Mouse (Mus musculus): ENCODE data around the gene Ngfr. TPM values are rescaled to one million over a fixed set of nuclear protein-coding genes. Genes with fewer than 3 reads are reported as not detected.
"Not testable (repeated sequence)": the region's sequence is repeated elsewhere in the genome, so short reads cannot be mapped to it uniquely, and the experiment has no call there.

Gene Ngfr
- polyA plus RNA-seq, 1 experiment from 2014 or later = 14.6 TPM

DNA sequence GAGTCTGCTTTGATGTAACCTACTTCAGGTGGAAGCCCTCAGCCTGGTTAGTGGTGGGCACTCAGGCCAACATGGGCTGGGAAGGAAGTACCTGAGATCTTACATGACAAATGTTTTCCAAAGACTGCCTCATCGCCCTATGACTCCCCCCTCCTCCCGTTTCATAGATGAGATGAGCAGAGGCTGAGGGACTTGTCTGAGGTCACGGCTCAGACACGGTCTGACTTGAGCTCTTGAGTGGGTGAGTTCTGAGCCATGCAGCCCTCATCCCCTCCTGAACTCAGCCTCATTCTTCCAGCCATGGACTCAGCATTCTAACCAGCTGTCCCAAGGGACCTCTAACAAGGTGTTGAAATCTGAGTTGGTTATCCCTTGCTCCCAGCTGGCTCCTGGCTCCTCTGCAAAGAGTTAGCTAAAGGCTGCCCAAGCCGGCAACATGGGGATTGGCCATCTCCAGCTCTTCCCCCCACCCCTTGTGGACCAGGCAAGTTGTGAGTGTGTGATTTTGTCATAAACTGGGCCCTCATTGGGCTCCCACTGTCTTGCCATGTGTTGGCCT, 32.4 kb upstream of the Ngfr start:
- Histone ChIP-seq H3K9ac (ENCODE audit: low read length) (no peak overlapping the region), H3K27me3 (ENCODE audit: control insufficient read depth, insufficient read depth, low read length) (no peaks in the 10 kb centered on the region), H3K27ac (ENCODE audit: low read depth, low read length) (no peak overlapping the region), H3K36me3 (ENCODE audit: control insufficient read depth, insufficient read depth, low read length) (no peaks in the 10 kb centered on the region), H3K9me3 (ENCODE audit: control insufficient read depth, low read length) (no peaks in the 10 kb centered on the region), H3K4me2 (no peak overlapping the region), H3K4me1 (ENCODE audit: control insufficient read depth, insufficient read depth, low read length) (no peaks in the 10 kb centered on the region), H3K4me3 (ENCODE audit: low read depth, low read length) (no peak overlapping the region)
- DNase-seq (ENCODE audit: low spot score, missing footprints) (no peak), ATAC-seq (ENCODE audit: low FRiP score) (no peak)
- WGBS = 82% methylated on average over 5 of the region's 5 CpGs

DNA sequence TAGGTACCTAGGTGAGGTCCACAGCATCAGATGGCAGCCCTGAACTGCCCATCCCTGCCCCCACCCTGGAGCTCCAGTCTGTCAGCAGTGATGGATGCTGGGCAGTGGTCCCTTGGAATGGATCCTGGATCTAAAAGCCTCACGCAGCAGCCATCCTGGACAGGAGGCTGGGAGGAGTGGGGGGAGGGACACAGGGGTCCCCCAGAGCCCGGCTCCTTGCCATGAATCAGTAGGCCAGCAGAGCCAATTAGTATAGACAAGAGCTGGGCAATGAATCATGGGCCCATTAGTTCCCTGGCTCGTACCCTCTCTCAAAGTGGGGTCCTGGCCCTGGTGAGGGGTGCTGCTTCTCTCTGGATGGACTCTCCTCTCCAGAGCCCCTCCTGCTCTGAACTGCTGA, 31.5 kb upstream of the Ngfr start:
- ATAC-seq (ENCODE audit: low FRiP score) (no peak), DNase-seq (ENCODE audit: low spot score, missing footprints) (no peak)
- Histone ChIP-seq H3K36me3 (ENCODE audit: control insufficient read depth, insufficient read depth, low read length) (no peaks in the 10 kb centered on the region), H3K4me2 (no peak overlapping the region), H3K27me3 (ENCODE audit: control insufficient read depth, insufficient read depth, low read length) (no peaks in the 10 kb centered on the region), H3K27ac (ENCODE audit: low read depth, low read length) (no peak overlapping the region), H3K9me3 (ENCODE audit: control insufficient read depth, low read length) (no peaks in the 10 kb centered on the region), H3K4me3 (ENCODE audit: low read depth, low read length) (no peak overlapping the region), H3K4me1 (ENCODE audit: control insufficient read depth, insufficient read depth, low read length) (no peaks in the 10 kb centered on the region), H3K9ac (ENCODE audit: low read length) (no peak overlapping the region)
- 84% methylated on average over 3 of the region's 3 CpGs for WGBS

- no peak for ATAC-seq (ENCODE audit: low FRiP score)
- H3K4me1 ChIP-seq (ENCODE audit: control insufficient read depth, insufficient read depth, low read length) = no peaks in the 10 kb centered on the region
Measured at GRCm38 (mm10) chr11:95617785-95618465, 30.4 kb upstream of the Ngfr start.

DNA sequence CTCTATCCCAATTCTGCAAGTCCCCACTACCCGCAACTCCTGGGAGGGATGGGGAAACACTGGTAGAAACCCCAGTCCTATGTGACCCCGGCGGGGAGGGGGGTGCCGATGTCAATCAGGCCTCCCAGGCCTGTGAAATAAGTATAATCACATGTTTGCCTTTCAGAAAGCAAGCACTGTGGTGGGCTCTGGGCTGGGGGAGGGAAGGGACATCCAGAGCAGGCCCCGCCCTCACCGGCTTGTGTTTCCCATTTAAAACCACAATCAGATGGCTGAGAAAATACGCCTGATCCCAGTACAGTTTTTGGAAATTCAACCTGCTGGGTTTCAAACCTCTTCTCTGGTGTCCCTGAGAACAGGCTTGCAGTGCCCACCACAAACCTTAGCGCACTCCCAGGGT, 27.2 kb upstream of the Ngfr start:
- Histone ChIP-seq H3K27ac (ENCODE audit: low read depth, low read length) (no peak overlapping the region), H3K9ac (ENCODE audit: low read length) (no peak overlapping the region), H3K4me3 (ENCODE audit: low read depth, low read length) (no peak overlapping the region), H3K4me1 (ENCODE audit: control insufficient read depth, insufficient read depth, low read length) (no peaks in the 10 kb centered on the region), H3K9me3 (ENCODE audit: control insufficient read depth, low read length) (no peaks in the 10 kb centered on the region), H3K4me2 (no peak overlapping the region), H3K36me3 (ENCODE audit: control insufficient read depth, insufficient read depth, low read length) (no peaks in the 10 kb centered on the region), H3K27me3 (ENCODE audit: control insufficient read depth, insufficient read depth, low read length) (no peaks in the 10 kb centered on the region; the same call in 1 of the 2 replicates)
- WGBS = 86% methylated on average over 8 of the region's 8 CpGs
- ATAC-seq (ENCODE audit: low FRiP score) (no peak), DNase-seq (ENCODE audit: low spot score, missing footprints) (no peak)

More at GRCm38 (mm10) chr11:95617785-95618465, 30.4 kb upstream of the Ngfr start:
- Histone ChIP-seq H3K4me3 (ENCODE audit: low read depth, low read length) (no peak overlapping the region), H3K4me2 (no peak overlapping the region), H3K27me3 (ENCODE audit: control insufficient read depth, insufficient read depth, low read length) (no peaks in the 10 kb centered on the region), H3K9ac (ENCODE audit: low read length) (no peak overlapping the region), H3K36me3 (ENCODE audit: control insufficient read depth, insufficient read depth, low read length) (no peaks in the 10 kb centered on the region), H3K9me3 (ENCODE audit: control insufficient read depth, low read length) (no peaks in the 10 kb centered on the region), H3K27ac (ENCODE audit: low read depth, low read length) (no peak overlapping the region)
- DNase-seq (ENCODE audit: low spot score, missing footprints) = no peak
- 66% methylated on average over 19 of the region's 19 CpGs for WGBS

DNA sequence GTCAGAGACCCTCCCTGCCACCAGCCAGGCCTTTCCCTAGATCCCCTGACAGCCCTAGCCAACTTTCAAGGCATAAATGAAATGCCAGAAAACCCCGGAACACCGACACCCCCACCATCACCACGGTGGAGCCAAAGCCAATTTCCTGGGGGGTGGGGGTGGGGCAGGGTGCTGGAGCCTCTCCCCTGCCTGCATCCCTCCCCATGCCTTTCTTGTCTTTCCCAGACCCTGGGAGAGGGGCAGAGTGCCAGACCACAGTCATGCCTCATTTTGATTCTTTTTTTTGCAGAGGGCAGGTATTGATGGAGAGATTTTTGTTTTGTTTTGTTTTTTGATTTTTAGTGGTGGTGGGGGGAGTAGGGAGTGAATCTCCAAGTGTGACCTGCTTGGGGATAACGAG, 23.7 kb upstream of the Ngfr start:
- H3K36me3 ChIP-seq (ENCODE audit: control insufficient read depth, insufficient read depth, low read length) = no peaks in the 10 kb centered on the region
- no peaks in the 10 kb centered on the region for H3K9me3 ChIP-seq (ENCODE audit: control insufficient read depth, low read length)
- no peak overlapping the region for H3K4me2 ChIP-seq
- ATAC-seq (ENCODE audit: low FRiP score) (no peak), DNase-seq (ENCODE audit: low spot score, missing footprints) (no peak)
- no peaks in the 10 kb centered on the region for H3K4me1 ChIP-seq (ENCODE audit: control insufficient read depth, insufficient read depth, low read length)
- 39% methylated on average over 4 of the region's 4 CpGs for WGBS
- H3K9ac ChIP-seq (ENCODE audit: low read length) = no peak overlapping the region
- no peaks in the 10 kb centered on the region; the same call in 1 of the 2 replicates for H3K27me3 ChIP-seq (ENCODE audit: control insufficient read depth, insufficient read depth, low read length)
- no peak overlapping the region for H3K4me3 ChIP-seq (ENCODE audit: low read depth, low read length)
- no peak overlapping the region for H3K27ac ChIP-seq (ENCODE audit: low read depth, low read length)

DNA sequence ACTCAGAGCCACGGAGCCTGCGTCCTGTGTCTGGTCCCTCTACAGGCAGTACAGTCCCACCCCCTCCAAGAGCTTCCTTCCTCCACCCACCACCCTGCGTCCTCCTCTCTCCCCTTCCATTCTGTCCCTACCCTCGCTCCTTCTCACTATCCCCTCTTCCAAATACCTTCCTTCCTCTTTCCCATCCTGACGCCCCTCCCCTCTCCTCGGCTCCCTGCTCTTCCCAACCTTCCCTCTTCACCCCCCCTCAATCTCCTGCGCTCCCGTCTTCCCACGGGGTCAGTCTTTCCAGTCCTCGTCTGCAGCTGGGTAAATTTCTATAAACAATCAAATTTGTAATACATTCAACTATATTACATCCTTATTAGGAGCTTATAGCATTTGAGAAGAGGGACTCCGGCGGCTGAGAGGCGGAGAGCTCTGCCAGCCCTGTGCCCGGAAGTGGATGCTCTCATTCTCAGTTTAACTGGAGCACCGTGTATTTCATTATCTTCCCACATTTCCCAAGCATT, 22.9 kb upstream of the Ngfr start:
- H3K4me3 ChIP-seq (ENCODE audit: low read depth, low read length) = peak overlapping the region; percentile 5; the same call in 1 of the 2 replicates
- H3K4me2 ChIP-seq = peak overlapping the region; percentile 28
- DNase-seq (ENCODE audit: low spot score, missing footprints) (no peak), ATAC-seq (ENCODE audit: low FRiP score) (no peak)
- H3K27me3 ChIP-seq (ENCODE audit: control insufficient read depth, insufficient read depth, low read length) = no peaks in the 10 kb centered on the region; the same call in 1 of the 2 replicates
- H3K27ac ChIP-seq (ENCODE audit: low read depth, low read length) = no peak overlapping the region
- H3K9me3 ChIP-seq (ENCODE audit: control insufficient read depth, low read length) = no peaks in the 10 kb centered on the region
- no peaks in the 10 kb centered on the region for H3K36me3 ChIP-seq (ENCODE audit: control insufficient read depth, insufficient read depth, low read length)
- 21% methylated on average over 15 of the region's 15 CpGs for WGBS
- H3K4me1 ChIP-seq (ENCODE audit: control insufficient read depth, insufficient read depth, low read length) = no peaks in the 10 kb centered on the region
- peak overlapping the region; percentile 18; the same call in 1 of the 2 replicates for H3K9ac ChIP-seq (ENCODE audit: low read length)

- Histone ChIP-seq H3K36me3 (ENCODE audit: control insufficient read depth, insufficient read depth, low read length) (no peaks in the 10 kb centered on the region), H3K9me3 (ENCODE audit: control insufficient read depth, low read length) (no peaks in the 10 kb centered on the region), H3K27me3 (ENCODE audit: control insufficient read depth, insufficient read depth, low read length) (no peaks in the 10 kb centered on the region; the same call in 1 of the 2 replicates), H3K4me2 (peak overlapping the region; percentile 28), H3K27ac (ENCODE audit: low read depth, low read length) (no peak overlapping the region), H3K9ac (ENCODE audit: low read length) (no peak overlapping the region; the same call in 1 of the 2 replicates), H3K4me1 (ENCODE audit: control insufficient read depth, insufficient read depth, low read length) (no peaks in the 10 kb centered on the region), H3K4me3 (ENCODE audit: low read depth, low read length) (peak overlapping the region; percentile 5; the same call in 1 of the 2 replicates)
- 47% methylated on average over 8 of the region's 8 CpGs for WGBS
- DNase-seq (ENCODE audit: low spot score, missing footprints) (no peak), ATAC-seq (ENCODE audit: low FRiP score) (no peak)
Measured at GRCm38 (mm10) chr11:95609924-95610323, 22.4 kb upstream of the Ngfr start.

DNA sequence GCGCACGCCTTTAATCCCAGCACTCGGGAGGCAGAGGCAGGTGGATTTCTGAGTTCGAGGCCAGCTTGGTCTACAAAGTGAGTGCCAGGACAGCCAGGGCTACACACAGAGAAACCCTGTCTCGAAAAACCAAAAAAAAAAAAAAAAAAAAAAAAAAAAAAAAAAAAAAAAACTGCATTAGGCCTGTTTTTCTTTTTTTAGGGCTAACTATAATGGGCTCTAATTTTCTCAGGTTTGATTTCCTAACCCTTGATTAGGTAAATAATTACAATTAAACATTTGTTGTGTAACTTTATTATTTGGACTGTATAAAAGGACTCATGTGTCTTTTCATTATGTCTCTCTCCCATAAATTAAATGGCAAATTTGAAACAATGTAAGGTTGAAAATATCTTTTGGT, 19.8 kb upstream of the Ngfr start:
- H3K4me1 ChIP-seq (ENCODE audit: control insufficient read depth, insufficient read depth, low read length); H3K4me3 ChIP-seq (ENCODE audit: low read depth, low read length); ATAC-seq (ENCODE audit: low FRiP score); H3K4me2 ChIP-seq; H3K27me3 ChIP-seq (ENCODE audit: control insufficient read depth, insufficient read depth, low read length); H3K9ac ChIP-seq (ENCODE audit: low read length); H3K36me3 ChIP-seq (ENCODE audit: control insufficient read depth, insufficient read depth, low read length); DNase-seq (ENCODE audit: low spot score, missing footprints); H3K9me3 ChIP-seq (ENCODE audit: control insufficient read depth, low read length); H3K27ac ChIP-seq (ENCODE audit: low read depth, low read length): not testable (repeated sequence)
- 91% methylated on average over 4 of the region's 5 CpGs for WGBS

All from midbrain, embryonic 11.5 days (tissue).